Mouse (Mus musculus) megakaryocyte, embryonic 14.5 days (primary cell): Measurements from ENCODE around the gene Gm20388.

Experiments
- FLI1 ChIP-seq: IDR thresholded peaks from 2 replicates; pipeline ENCODE4 v1.6.1; 2012; ENCODE audit warnings: low read length, inconsistent platforms, mixed read lengths
- GATA1 ChIP-seq: IDR thresholded peaks from 3 replicates; pipeline ENCODE4 v1.6.1; 2012; ENCODE audit warnings: mixed read lengths, low read length, inconsistent platforms, borderline replicate concordance

GRCm38 (mm10) chr8:123283991-123284390 lies 3373.3 kb downstream of the Gm20388 start:
- TF ChIP-seq GATA1 (no peak), FLI1 (no peak)
